Mouse (Mus musculus) cerebellum, adult 2 months (tissue): ENCODE measurements around the gene Piezo1. TPM values are rescaled to one million over a fixed set of nuclear protein-coding genes. Genes with fewer than 3 reads are reported as not detected.

Source experiments
- DNase-seq, 2 experiments: peaks; one replicate each; pipeline ENCODE4 v3.0.0; 2021
- H3K27ac ChIP-seq: fragments of 200-500 bp; 2 replicates; pipeline ENCODE4 v1.5.1; 2012; ENCODE audit warnings: low read length, control low read depth, inconsistent platforms; ENCODE audit not compliant: insufficient read depth
- H3K27me3 ChIP-seq: fragments of 200-500 bp; 2 replicates; pipeline ENCODE4 v1.6.1; 2012; ENCODE audit warnings: inconsistent platforms, mild to moderate bottlenecking, low read length, moderate library complexity; ENCODE audit not compliant: control insufficient read depth, insufficient read depth
- H3K4me1 ChIP-seq: fragments of 200-500 bp; 2 replicates; pipeline ENCODE4 v1.6.1; 2011; ENCODE audit warnings: low read length; ENCODE audit not compliant: control insufficient read depth, insufficient read depth
- H3K4me3 ChIP-seq: fragments of 200-500 bp; replicated peaks from 2 replicates; pipeline ENCODE3; 2011; ENCODE audit warnings: mild to moderate bottlenecking, low read depth, low read length, control low read depth; ENCODE audit not compliant: insufficient read depth
- CTCF ChIP-seq: fragments of 200-500 bp; IDR thresholded peaks from 2 replicates; pipeline ENCODE4 v1.5.1; 2011; ENCODE audit warnings: low read depth, mild to moderate bottlenecking, control low read depth, low read length, moderate library complexity, borderline replicate concordance; ENCODE audit not compliant: insufficient read depth
- POLR2A ChIP-seq: fragments of 200-500 bp; IDR thresholded peaks from 2 replicates; pipeline ENCODE4 v1.6.1; 2011; ENCODE audit warnings: low read length, control low read depth, borderline replicate concordance; ENCODE audit not compliant: insufficient read depth
- WGBS: fragments of 180-500 bp; shearing (Covaris S2); methylation state at CpG from one replicate; pipeline ENCODE4 v1.1.7; 2018; 5-methylcytosine and 5-hydroxymethylcytosine counted together
- polyA plus RNA-seq: library from polyadenylated mRNA; depleted of rRNA; stranded (reverse); fragments of >200 nt; gene quantifications from 2 replicates; pipeline ENCODE4 v1.2.3, GENCODE M21; 2012

Gene Piezo1
- polyA plus RNA-seq, 1 experiment: 4.5 TPM

DNA sequence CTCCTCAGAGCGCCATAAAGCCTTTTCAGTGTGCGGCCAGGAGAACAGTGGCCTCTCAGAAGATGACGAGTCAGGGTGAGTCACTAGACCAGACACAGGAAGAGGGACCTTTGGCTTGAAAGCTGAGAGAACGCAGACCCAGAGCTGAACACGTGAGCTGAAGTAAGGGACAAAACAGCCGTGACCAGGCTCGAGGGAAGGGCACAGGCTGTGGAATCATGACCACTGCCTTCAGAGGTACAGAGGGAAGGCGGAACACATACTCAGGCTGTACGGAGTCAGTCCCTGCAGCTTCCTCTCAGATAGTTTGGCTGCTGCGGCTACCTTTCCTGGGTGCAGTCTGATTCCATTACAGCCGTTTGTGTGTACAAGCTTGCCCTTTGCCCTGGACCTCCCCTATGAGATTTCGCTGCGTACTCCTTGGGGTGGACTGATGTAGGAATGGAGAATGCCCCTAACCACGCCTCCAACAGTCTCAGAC is 34.3 kb upstream of the Piezo1 start:
- no peaks in the 10 kb centered on the region for H3K4me1 ChIP-seq
- 79% methylated on average over 14 of the region's 14 CpGs for WGBS

DNA sequence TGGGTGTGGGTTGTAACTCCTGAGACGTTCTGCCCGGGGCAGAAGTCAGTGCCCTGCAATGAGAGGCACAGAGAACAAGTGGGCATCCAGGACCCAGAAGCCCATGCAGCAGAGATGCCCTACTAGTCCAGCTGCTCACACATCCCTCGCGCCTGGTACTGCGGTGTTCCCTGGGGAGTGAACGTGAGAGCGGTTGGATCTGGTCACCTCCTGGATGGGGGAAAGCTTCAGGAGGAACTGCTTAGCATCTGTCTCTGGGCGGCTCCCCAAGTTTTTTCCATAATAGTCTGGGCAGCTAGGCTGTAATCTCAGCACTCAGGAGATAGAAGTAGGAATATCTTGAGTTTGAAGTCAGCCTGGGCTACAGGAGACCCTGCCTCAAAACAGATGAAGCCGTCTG is 33.9 kb upstream of the Piezo1 start:
- no peak for TF ChIP-seq CTCF
- TF ChIP-seq POLR2A: no peak
- Histone ChIP-seq H3K4me1 (no peaks in the 10 kb centered on the region), H3K27me3 (no peaks in the 10 kb centered on the region), H3K4me3 (no peak overlapping the region), H3K27ac (no peak overlapping the region)
- WGBS: 60% methylated on average over 9 of the region's 9 CpGs
- no peak for DNase-seq

More for the DNA sequence above, 34.3 kb upstream of the Piezo1 start:
- TF ChIP-seq CTCF (no peak), POLR2A (no peak)
- Histone ChIP-seq H3K4me3 (no peak overlapping the region), H3K27ac (no peak overlapping the region), H3K27me3 (no peaks in the 10 kb centered on the region)
- no peak for DNase-seq

DNA sequence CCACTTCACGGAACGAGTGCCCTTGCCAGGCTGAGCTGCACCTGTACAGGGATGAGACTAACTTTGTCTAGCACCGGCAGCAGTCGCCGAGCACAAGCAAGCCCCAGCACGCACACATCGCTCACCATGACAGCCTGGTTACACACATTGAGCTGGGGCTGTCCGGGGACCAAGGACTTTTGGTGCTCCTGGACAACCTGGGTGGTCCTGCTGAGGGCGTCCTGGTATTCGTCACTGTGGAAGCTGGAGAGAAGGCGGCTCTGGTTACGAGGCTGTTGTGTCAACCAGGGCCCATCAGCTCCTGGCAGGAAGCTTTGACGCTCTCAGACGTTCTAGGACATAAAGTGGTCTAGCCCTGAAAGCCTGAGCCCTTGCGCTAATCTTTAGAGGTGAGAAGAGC is 29.8 kb upstream of the Piezo1 start:
- 84% methylated on average over 13 of the region's 15 CpGs for WGBS
- no peaks in the 10 kb centered on the region for H3K27me3 ChIP-seq
- H3K4me3 ChIP-seq: no peak overlapping the region
- H3K4me1 ChIP-seq: peaks cover 3% of the 10 kb centered on the region; the same call in 1 of the 2 replicates
- DNase-seq: no peak
- no peak for TF ChIP-seq CTCF
- TF ChIP-seq POLR2A: no peak
- no peak overlapping the region for H3K27ac ChIP-seq

- no peak for TF ChIP-seq CTCF
- TF ChIP-seq POLR2A: no peak
- H3K27ac ChIP-seq: no peak overlapping the region
These were observed 28.1 kb upstream of the Piezo1 start for GRCm38 (mm10) chr8:122579196-122579595.

DNA sequence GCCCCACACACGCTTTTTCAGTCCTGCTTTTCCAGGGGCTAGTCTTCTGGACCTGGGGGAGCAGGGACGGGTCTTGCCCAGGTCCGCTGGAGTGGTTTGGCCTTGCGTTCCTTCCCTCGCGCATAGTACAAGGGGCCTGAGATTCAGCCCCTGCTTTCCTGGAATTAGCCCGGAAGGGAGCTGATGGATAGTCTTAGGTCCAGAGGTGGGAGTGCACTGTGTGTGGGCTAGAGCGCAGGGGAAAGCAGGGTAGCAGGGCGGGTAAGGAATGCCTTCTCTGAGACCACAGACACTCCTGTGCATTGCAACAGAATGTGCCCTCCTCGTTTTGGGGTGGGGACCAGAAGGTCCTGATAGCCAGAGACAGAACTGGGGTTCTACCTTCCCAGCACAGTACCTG is 26.0 kb upstream of the Piezo1 start:
- Histone ChIP-seq H3K4me3 (peak overlapping the region; percentile 86), H3K27ac (no peak overlapping the region), H3K4me1 (peaks cover 15% of the 10 kb centered on the region), H3K27me3 (no peaks in the 10 kb centered on the region)
- WGBS: 41% methylated on average over 10 of the region's 10 CpGs
- no peak for DNase-seq
- no peak for TF ChIP-seq POLR2A
- no peak for TF ChIP-seq CTCF

More at GRCm38 (mm10) chr8:122579196-122579595, 28.1 kb upstream of the Piezo1 start:
- Histone ChIP-seq H3K27me3 (no peaks in the 10 kb centered on the region), H3K4me3 (no peak overlapping the region), H3K4me1 (peaks cover 15% of the 10 kb centered on the region)
- DNase-seq: no peak
- 62% methylated on average over 7 of the region's 7 CpGs for WGBS

- WGBS: under 1% methylated on average over 39 of the region's 39 CpGs
- Histone ChIP-seq H3K27me3 (no peaks in the 10 kb centered on the region), H3K4me3 (peak within 1 kb of the TSS; percentile 86), H3K27ac (peak within 1 kb of the TSS; percentile 73), H3K4me1 (peaks cover 19% of the 10 kb centered on the region)
- DNase-seq: peak; percentile 95 to 97
- TF ChIP-seq POLR2A (peak; percentile 91), CTCF (no peak)
These were observed 25.5 kb upstream of the Piezo1 start, which contains the start of gene Aprt for GRCm38 (mm10) chr8:122576648-122577022. Gene Aprt (minus strand): TSS chr8:122576909.

DNA sequence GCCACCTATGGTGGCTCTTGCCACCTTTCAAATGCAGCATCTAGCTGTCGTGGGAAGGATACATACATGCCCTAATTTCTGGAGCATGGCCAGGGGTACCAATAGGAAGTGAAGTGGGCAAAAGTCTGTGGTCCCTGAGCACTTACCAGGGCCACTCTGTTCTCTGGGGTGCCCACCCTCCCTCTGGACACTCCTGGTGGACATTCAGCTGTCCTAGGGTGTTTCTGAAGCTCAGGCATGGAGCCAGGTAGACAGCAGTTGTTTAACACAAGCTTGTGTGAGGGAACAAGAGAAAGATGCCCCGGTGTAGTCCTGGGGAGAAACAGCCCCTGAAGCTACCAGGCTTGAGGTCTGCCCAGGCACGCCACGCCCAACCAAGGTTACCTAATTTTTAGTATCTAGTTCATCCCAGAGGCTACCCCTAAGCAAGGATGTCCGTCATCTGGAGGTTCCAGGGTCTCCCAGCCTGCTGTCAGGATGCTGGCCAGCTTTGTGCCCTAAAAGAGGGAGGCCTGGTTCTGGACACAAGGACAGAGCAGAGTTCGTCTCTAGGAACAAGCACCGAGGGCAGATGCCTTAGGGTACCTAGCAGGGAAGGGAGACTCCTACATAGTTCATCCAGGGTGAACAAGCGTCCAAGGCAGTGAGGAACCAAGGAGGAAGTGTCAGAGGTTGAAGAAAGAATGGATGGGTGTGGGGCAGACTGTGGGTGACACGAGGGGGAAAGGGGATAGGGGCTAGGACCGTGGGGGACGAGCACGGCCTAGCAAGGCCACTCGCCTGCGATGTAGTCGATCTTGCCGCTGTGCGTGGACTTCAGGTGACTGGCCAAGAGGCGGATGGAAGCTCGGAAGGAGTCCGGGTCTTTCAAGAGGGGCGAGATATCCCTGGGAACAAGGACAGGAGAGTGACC is 24.9 kb upstream of the Piezo1 start:
- TF ChIP-seq POLR2A (no peak), CTCF (no peak)
- Histone ChIP-seq H3K4me3 (peak overlapping the region; percentile 86), H3K4me1 (peaks cover 26% of the 10 kb centered on the region), H3K27ac (peak overlapping the region; percentile 73), H3K27me3 (no peaks in the 10 kb centered on the region)
- DNase-seq: peak in 1 of 2 experiments; percentile 51
- 6% methylated on average over 21 of the region's 21 CpGs for WGBS

DNA sequence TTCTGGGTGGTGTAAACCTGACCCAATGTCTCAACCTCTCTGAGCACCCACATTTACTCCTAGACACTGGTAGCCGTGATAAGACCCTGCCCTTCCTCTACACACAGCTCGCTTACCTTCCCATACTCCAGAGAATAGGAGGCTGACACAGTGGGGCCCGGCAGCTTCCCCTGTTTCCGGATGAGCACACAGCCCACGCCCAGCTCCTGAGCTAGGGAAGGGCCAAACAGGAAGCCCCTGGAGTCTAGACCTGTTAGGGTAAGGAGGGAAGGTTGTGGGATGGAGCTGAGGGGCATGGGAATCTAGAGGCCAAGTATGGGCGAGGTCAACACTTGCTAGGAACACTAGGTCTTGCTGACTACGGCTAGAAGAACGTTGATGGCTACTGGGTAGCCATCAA is 24.2 kb upstream of the Piezo1 start:
- TF ChIP-seq POLR2A (no peak), CTCF (no peak)
- Histone ChIP-seq H3K4me1 (peaks cover 30% of the 10 kb centered on the region), H3K4me3 (peak overlapping the region; percentile 86), H3K27ac (no peak overlapping the region), H3K27me3 (no peaks in the 10 kb centered on the region)
- 70% methylated on average over 8 of the region's 8 CpGs for WGBS
- no peak for DNase-seq
